Mouse (Mus musculus): ENCODE measurements around the gene Olfr1269.

DNA sequence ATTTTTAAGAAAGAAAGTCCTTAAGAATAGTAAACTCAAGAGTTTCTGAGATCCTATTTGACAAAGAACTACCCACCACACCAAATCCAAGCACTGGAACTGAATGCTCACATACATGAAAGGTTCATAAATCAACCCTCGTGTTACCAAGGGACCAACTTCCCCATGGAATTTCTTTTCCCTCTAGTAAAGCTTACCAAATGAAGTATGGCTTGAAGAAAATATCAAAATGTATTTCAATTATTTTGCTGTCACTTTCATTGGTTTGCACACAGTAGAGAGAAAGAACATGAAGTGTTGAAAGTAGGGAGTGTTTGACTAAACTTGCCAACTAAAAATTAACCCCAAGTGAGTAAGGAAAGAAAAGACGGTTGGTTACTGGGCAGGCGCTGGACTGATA is 31.8 kb upstream of the Olfr1269 start, which contains the start of gene Olfr1270:
- TF ChIP-seq SRF (IDR thresholded peaks at IDR 0.05; ENCODE audit: control insufficient read depth, insufficient read length, low read depth) (no peak), TCF3 (IDR thresholded peaks at IDR 0.05; ENCODE audit: insufficient read length, low read depth) (no peak)

Measured in myocyte (in vitro differentiated cells).